Mouse (Mus musculus) thymus, postnatal 36 days (tissue): ENCODE results near the gene Sohlh1.
"Not testable (repeated sequence)": the region's sequence is repeated elsewhere in the genome, so short reads cannot be mapped to it uniquely, and the experiment has no call there.

Experiments
- DNase-seq, 2 experiments: peaks; one replicate each; pipeline ENCODE4 v3.0.0; 2022; ENCODE audit warnings: mixed read lengths in 2 of 2

Gene Sohlh1

DNA sequence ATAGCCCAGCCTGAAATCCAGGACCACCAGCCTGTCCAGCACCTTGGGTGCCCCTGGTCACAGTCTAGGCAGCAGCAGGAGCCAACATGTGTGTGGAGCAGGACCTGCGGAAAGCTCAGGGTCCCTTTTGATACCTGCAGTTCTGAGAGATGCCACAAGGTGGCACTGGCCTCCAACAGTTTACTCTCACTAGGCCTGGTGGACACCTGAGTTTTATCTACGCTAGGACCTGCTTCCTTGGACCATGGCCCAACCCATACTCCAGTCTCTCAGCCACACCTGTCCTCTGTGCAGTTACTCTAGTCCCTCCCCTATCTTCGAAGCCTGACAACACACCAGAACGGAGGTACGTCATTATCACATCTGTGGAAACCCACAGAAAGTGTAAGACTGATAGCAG lies 10.8 kb downstream of the Sohlh1 start:
- DNase-seq = peak; percentile 48 to 59

DNA sequence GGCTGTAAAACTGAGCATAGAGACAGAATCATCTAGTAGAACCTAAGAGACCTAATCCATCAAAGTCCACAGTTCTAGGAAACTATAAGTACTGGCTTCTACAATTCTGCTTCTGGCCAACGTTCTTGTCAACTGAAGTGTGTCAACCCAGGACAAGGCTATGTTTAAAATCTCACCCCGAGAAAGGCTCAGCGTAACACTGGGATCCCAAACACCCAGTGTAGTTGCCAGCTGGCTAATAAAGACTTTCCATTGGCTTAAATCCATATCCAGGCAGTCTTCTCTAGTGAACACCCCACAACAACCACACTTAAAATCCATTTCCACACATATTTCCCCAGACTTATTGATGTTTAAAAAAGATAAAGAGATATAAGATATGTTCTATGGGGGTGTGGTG lies 16.3 kb downstream of the Sohlh1 start:
- DNase-seq = no peak

GRCm38 (mm10) chr2:25828344-25828947 lies 18.6 kb downstream of the Sohlh1 start:
- peak; percentile 42 to 48 for DNase-seq

GRCm38 (mm10) chr2:25824751-25825150 lies 22.3 kb downstream of the Sohlh1 start:
- DNase-seq = no peak

DNA sequence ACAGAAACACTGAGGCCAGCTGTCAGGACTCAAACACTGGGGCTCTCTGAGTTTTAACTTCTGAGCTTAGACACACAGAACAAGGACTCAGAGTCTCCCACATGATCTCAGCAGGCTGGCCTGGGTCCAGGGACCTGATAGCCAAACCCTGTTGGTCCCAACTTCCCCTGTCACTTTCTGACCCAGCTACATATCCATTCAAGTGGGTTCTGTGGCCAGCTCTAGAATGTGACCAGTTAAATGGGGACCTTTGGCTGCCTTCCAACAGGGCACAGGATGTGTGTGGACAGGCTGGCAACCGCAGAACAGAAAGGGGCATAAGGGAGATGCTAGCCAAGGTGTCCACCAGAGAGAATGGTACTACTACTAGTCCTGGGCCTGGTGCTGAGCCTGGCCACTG lies 24.2 kb downstream of the Sohlh1 start, which contains the start of gene Lcn9:
Lcn9 (plus strand) TSS at position 348 of the 400 bp plus-strand sequence.
- no peak for DNase-seq

DNA sequence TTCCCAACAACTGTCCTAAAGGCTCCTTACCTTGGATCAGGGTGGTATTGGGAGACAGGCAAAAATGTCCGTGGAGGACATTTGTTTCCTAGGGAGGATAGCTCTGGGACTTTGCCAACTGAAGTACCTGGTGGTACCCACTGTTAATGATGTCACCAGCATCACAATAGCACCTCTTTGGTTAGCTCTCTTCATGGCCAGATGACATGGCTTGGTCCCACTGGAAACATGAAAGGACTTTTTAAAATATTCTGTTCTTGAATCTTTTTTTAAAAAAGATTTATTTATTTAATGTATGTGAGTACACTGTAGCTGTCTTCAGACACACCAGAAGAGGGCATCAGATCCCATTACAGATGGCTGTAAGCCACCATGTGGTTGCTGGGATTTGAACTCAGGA lies 31.3 kb downstream of the Sohlh1 start, which contains the start of gene Glt6d1:
Glt6d1 (minus strand) TSS at position 101 of the 400 bp plus-strand sequence.
- DNase-seq = not testable (repeated sequence)

GRCm38 (mm10) chr2:25813364-25813763 lies 33.7 kb downstream of the Sohlh1 start:
- no peak for DNase-seq

DNA sequence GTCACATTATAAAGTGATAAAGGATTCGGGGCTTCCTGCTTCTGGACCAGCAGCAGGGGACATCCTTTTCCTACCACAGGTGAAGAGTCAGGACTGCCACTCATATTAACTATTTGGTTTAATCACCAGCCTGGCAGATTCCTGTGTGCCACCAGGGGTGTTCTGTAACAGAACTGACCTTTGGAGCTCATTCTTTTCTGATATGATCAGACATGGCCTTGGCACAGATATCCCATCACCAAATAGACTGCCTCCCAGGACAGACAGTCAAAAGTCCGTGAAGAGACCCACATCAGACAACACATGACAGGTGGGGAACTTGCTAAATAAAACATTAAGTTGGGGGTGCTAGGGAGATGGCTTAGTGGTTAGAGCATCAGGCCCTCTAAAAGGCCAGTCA lies 35.3 kb downstream of the Sohlh1 start:
- DNase-seq = no peak

- DNase-seq = no peak
Measured at GRCm38 (mm10) chr2:25798065-25798464, 49.0 kb downstream of the Sohlh1 start.

GRCm38 (mm10) chr2:25797635-25798034 lies 49.4 kb downstream of the Sohlh1 start:
- DNase-seq = no peak
